Mouse (Mus musculus) cerebellum, postnatal 14 days (tissue): ENCODE measurements at regions not wholly inside any gene's neighbourhood (a gene's known extent, or its start where the extent isn't known, plus 50 kb on each side); places are given as distances from the start of the nearest gene placed in this dataset.

Experiments used
- DNase-seq, 2 experiments: peaks; one replicate each; pipeline ENCODE4 v3.0.0; 2021; ENCODE audit warnings: mixed read lengths in 2 of 2

DNA sequence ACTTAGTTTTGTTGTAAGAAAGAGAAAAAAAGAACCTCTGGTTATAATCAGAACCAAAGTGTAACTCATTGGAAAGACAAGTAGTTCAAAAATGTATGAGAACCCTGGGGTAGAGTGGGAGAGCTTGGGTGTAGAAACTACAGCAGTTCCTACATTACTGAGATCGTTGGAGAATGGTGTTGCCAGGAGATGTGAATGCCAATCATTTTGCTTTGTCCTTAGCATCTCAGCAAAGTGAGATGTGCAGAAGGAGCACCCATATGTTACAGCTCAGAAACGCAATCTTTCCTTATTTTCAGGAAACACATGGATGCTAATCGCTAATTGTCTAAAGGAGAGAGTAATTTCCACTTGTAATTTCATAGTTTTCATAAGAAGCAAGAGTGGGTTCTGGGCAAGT lies 286.2 kb upstream of the Mctp2 start:
- DNase-seq = peak in 1 of 2 experiments; percentile 40

GRCm38 (mm10) chr7:72593259-72593658 lies 286.9 kb upstream of the Mctp2 start:
- peak; percentile 76 to 79 for DNase-seq

DNA sequence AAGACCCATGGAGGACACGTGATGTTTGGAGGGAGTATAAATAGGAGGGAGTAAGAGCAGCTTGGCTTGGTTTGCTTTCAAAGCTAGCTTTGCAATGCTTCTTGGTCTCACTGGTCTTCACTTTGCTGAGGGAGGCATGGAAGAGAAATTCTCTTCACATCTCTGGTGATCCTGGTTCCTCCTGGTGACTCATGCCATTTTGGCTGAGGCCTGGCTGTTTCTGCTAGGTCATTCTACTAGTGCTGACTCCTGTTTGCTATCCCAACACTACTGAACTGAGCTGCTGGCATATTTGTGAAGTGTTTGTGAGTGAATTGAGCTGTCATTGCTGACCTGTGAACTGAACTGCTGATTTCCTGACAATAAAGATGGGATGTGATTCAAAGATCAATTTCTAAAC lies 288.3 kb upstream of the Mctp2 start:
- DNase-seq = no peak

GRCm38 (mm10) chr7:72596985-72597384 lies 290.6 kb upstream of the Mctp2 start:
- no peak for DNase-seq

- DNase-seq = peak in 1 of 2 experiments; percentile 9
These were observed 295.5 kb upstream of the Mctp2 start for GRCm38 (mm10) chr7:72601933-72602332.

GRCm38 (mm10) chr7:72609791-72610190 lies 303.4 kb upstream of the Mctp2 start:
- no peak for DNase-seq

DNA sequence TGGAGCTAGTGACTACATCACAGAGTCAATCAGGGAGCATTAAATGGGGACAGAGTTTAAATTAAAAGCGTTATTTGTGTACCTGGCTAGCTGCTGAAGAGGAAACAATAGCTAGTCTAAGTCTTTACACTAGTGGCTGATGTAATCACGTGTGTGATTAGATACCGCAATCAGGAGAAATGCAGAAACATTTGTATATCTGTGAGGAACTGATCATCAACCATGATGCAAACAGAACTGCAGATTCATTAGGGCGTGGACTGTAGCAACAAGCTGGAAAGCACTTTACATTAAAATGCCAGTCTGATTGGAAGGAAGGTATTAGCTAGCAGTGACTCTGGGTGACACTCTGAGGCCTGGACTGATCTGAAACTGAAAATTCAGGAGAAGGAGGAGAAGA lies 308.8 kb upstream of the Mctp2 start:
- no peak for DNase-seq

DNA sequence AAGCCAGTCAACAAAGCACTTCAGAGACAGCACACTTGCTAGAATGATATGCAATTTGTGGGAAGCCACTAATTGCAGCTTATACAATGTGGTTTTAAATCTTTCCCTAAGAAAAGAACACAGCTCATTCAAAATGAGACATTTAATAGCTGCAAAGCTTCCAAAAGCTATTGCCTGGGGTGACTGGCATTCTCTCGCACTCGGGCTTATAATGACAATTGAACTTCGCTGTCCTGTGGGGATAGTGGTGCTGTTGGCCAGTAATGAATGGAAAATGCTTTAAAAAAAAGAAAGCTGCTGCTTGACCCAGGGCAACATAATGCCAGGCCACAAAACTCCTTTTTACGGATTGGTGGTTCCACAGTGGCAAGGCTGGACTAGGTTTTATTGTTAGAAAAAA lies 321.0 kb upstream of the Mctp2 start:
- DNase-seq = no peak

- DNase-seq = no peak
These were observed 333.2 kb upstream of the Mctp2 start for GRCm38 (mm10) chr7:72639566-72639965.

- no peak for DNase-seq
These were observed 368.6 kb upstream of the Mctp2 start for GRCm38 (mm10) chr7:72675018-72675417.

GRCm38 (mm10) chr7:72685803-72686202 lies 379.4 kb upstream of the Mctp2 start:
- no peak for DNase-seq

DNA sequence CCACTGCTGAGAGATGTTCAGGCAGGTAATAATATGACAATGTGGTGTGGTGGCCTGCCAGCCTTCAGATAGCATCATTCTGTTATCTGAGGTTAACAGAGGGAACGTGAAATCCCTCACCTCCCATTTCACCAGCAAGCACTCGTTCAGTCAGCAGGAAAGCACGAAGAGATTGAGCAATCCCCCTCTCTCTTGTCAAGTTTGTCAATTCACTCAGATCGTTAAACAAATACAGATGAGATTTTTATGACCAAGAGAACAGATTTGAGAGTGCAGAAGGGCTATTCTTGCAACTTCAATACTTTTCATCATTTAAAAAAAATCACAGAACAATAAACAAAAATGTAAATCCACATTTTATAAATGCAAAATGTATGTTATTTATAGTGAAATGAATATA lies 380.9 kb upstream of the Mctp2 start:
- DNase-seq = no peak

- peak; percentile 55 to 79 for DNase-seq
These were observed 385.0 kb upstream of the Mctp2 start for GRCm38 (mm10) chr7:72691396-72691795.

- DNase-seq = peak; percentile 74 to 79
These were observed 385.5 kb upstream of the Mctp2 start for GRCm38 (mm10) chr7:72691859-72692258.

- DNase-seq = no peak
These were observed 390.3 kb upstream of the Mctp2 start for GRCm38 (mm10) chr7:72696736-72697135.

- no peak for DNase-seq
These were observed 397.4 kb upstream of the Mctp2 start for GRCm38 (mm10) chr7:72703652-72704341.

DNA sequence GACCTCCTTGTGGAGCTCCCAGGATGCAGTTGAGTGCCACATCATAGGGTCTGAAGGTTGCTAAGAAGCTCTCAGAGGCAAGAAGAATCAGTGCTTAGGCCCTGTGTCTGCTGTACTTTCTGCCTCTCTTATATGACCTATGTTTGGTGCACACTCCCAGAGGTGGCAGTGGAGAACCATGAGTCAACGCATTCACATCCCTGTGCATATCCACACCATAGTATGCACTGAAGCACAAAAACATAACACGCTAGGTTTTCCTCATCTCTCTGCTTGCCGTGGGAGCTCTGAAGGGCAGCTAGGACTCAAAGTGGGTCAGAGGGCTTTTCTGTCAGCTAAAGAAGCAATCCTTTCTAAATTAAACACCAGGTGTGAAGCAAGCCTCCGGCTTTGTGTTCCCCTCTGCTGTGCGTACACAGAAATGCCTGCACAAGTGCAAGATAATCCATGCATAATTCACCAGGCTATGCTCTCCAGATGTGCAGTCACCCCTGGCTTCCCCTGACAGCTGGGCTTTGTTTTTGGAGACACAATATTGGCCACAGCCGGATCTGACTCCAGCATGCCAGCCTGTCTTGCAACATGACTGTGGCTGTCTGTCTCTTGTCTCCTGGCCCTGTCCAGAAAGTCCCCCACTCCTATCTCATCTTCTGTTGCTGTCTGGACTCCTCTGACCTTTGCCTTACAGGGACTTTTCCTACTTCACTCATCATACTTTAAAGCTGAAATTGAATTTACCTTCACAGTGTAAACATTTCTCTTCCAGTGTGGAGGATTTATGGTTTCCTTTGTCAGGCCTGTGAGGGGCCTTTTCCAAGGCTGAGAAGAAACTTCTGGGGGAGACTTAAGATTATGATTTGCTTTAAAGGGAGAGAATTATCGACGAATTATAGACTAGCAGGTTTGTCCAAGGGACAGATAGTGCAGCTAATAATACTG lies 405.1 kb upstream of the Mctp2 start:
- no peak for DNase-seq

DNA sequence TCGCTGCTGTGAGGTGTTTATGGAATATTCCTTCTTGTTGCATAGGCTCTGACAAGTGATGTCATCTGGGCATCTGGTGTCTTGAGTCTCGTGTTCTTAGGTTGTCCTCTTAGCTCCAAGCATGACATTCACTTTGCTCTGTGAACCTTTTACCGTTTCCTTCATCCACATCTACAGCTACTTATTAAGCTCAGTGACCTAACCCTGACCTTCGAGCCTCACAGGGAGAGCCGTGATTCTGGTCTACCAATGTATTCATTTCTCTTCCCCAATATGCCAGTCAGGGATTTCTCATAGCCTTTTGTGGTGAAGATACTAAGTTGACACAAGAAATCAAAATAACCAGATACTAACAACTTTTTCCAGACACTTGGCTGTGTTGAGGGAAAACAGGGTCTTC lies 409.0 kb upstream of the Mctp2 start:
- DNase-seq = no peak

- DNase-seq = no peak
These were observed 409.6 kb upstream of the Mctp2 start for GRCm38 (mm10) chr7:72716051-72716450.

DNA sequence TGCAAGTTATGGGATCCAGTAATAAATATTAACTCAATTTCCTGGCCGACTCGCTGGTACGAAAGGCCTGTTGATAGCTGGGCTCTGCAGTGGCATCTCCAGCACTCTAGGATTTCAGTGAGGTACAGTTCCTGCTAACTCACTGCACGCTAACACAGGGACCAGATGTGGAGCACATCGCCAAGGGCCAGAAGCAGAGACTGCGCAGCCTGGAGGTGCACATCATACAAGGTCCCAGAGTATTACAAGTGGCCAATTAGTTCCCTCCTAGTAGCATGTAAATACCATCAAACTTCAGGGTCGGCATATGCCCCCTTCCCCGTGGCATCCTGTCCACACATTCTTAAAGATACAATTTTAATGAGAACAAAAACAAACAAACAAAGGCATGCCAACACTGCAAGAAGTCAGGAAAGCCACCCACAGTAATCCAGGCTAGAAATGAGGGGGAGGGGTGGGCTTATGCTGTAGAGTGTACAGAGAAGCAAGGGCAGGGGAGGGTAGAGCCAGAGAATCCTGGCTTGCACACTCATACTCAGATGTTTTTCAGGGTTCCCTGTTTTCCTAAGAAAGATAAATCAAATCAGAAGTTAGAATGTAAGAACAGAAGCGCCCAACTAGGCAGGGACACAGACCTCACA lies 419.9 kb upstream of the Mctp2 start:
- DNase-seq = no peak

DNA sequence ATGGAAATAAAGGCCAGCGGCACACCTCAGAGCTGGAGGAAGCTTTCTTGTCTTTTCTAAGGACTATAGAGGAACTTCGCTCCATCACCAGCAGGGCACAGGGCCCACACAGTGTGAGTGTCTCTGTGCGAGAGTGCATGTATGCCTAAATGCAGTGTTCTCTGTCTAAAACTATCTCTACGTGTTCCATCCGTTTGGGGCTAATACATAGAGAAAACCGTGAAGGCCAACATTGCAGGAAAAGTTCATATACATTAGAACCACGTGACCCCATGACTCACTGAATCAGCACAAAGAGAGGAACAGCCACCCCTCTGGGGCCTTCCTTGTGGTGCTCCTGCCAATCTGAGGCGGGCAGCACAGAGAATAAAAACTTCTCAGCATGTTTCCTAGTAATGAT lies 431.4 kb upstream of the Mctp2 start:
- no peak for DNase-seq

DNA sequence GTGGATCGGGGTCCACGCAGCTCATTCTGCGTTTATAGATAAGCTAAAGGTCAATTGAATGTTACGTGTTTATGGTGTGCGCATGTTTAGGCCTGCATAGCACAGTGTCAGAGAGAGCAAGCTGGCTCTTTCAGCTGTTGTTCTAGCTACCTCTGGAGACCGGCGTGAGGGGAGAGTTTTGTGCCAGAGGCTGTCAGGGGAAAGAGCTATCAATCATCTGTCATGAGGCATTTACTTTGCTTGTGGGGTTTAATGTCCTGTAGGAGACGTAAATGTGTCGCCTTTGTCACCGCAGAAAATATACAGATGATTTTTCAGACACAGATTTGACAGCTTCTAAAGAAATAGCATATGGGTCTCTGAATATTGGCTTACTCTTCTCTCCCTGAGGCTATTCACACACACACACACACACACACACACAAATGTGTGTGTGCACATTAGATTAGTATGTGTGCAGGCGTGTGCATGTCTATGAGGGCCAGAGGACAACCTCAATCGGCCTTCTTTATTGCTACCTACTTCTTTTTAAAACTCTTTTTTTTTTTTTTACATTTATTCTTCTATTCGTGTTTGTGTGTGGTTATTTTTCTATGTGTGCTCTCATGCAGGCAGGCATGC lies 432.0 kb upstream of the Mctp2 start:
- DNase-seq = no peak

GRCm38 (mm10) chr7:72742376-72742775 lies 436.0 kb upstream of the Mctp2 start:
- DNase-seq = no peak
